Mouse (Mus musculus) bone marrow macrophage, adult 2 months (primary cell): ENCODE measurements at regions not wholly inside any gene's neighbourhood (a gene's known extent, or its start where the extent isn't known, plus 50 kb on each side); places are given as distances from the start of the nearest gene placed in this dataset.
A peak's percentile ranks its signal among the peaks of the same experiment; 100 is the strongest.

ENCODE experiments used
- H3K27ac ChIP-seq: 2 replicates; pipeline ENCODE4 v1.5.1; 2012; ENCODE audit warnings: low read depth, low read length; ENCODE audit not compliant: insufficient read depth
- H3K4me1 ChIP-seq: 2 replicates; pipeline ENCODE4 v1.6.1; 2012; ENCODE audit warnings: low read length; ENCODE audit not compliant: control insufficient read depth, insufficient read depth
- H3K4me3 ChIP-seq: 2 replicates; pipeline ENCODE4 v1.5.1; 2012; ENCODE audit warnings: mild to moderate bottlenecking, low read length, moderate library complexity; ENCODE audit not compliant: insufficient read depth
- CTCF ChIP-seq: IDR thresholded peaks from 2 replicates; pipeline ENCODE4 v1.5.1; 2012; ENCODE audit warnings: low read depth, mild to moderate bottlenecking, low read length, moderate library complexity
- POLR2A ChIP-seq: IDR thresholded peaks from 2 replicates; pipeline ENCODE4 v1.6.1; 2012; ENCODE audit warnings: mild to moderate bottlenecking, low read depth, low read length, borderline replicate concordance

GRCm38 (mm10) chr9:57325962-57326361 lies 63.5 kb upstream of the 1700017B05Rik start:
- no peak for TF ChIP-seq POLR2A
- TF ChIP-seq CTCF: no peak
- H3K27ac ChIP-seq: no peak overlapping the region
- no peaks in the 10 kb centered on the region for H3K4me1 ChIP-seq
- no peak overlapping the region for H3K4me3 ChIP-seq

GRCm38 (mm10) chr9:57319009-57319408 lies 56.6 kb upstream of the 1700017B05Rik start:
- Histone ChIP-seq H3K4me3 (no peak overlapping the region), H3K27ac (peak overlapping the region; percentile 29)
- TF ChIP-seq CTCF (no peak), POLR2A (no peak)

GRCm38 (mm10) chr9:57317531-57318201 lies 55.3 kb upstream of the 1700017B05Rik start:
- TF ChIP-seq CTCF (no peak), POLR2A (no peak)
- H3K4me1 ChIP-seq: peaks cover 19% of the 10 kb centered on the region
- no peak overlapping the region for H3K4me3 ChIP-seq
- peak overlapping the region; percentile 26; the same call in 1 of the 2 replicates for H3K27ac ChIP-seq

More at GRCm38 (mm10) chr9:57319009-57319408, 56.6 kb upstream of the 1700017B05Rik start:
- peaks cover 19% of the 10 kb centered on the region for H3K4me1 ChIP-seq

GRCm38 (mm10) chr9:57315032-57315660 lies 52.7 kb upstream of the 1700017B05Rik start:
- no peak for TF ChIP-seq CTCF
- no peak for TF ChIP-seq POLR2A
- Histone ChIP-seq H3K27ac (no peak overlapping the region), H3K4me1 (peaks cover 19% of the 10 kb centered on the region), H3K4me3 (no peak overlapping the region)

- TF ChIP-seq POLR2A (no peak), CTCF (no peak)
- Histone ChIP-seq H3K4me3 (no peak overlapping the region), H3K4me1 (peaks cover 16% of the 10 kb centered on the region), H3K27ac (no peak overlapping the region)
Measured at GRCm38 (mm10) chr9:57313876-57314275, 51.5 kb upstream of the 1700017B05Rik start.

GRCm38 (mm10) chr9:57312521-57312920 lies 50.1 kb upstream of the 1700017B05Rik start:
- Histone ChIP-seq H3K4me3 (no peak overlapping the region), H3K27ac (no peak overlapping the region), H3K4me1 (peaks cover 5% of the 10 kb centered on the region)
- TF ChIP-seq CTCF: no peak
